Mouse (Mus musculus) urinary bladder, postnatal 14 days (tissue): ENCODE measurements at regions not wholly inside any gene's neighbourhood (a gene's known extent, or its start where the extent isn't known, plus 50 kb on each side); places are given as distances from the start of the nearest gene placed in this dataset.
A peak's percentile ranks its signal among the peaks of the same experiment; 100 is the strongest.

Source experiments
- DNase-seq: peaks from one replicate; pipeline ENCODE4 v3.0.0; 2021; ENCODE audit warnings: low spot score

- no peak for DNase-seq
Observed at GRCm38 (mm10) chr17:64382894-64383293, 51.2 kb upstream of the Pja2 start.

GRCm38 (mm10) chr17:64383600-64383999 lies 51.9 kb upstream of the Pja2 start:
- DNase-seq: no peak

DNA sequence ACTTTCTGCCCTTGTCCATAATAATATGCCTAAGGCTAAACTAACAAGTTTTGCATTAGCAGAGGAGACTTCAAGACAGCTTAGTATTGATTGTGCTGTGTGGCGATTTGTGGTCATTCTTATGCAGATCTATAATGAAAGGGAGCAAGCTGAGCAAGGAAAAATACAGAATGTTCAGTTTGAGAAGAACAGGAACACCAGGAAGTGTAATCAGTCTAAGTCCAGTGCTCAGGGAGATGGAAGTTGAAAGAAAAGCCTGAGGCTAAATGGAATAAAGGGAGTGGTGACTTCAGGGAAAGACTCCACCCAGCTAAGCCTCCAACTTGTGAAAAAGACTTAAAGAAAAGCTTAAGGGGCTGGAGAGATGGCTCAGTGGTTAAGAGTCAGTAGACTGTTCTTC lies 58.6 kb upstream of the Pja2 start:
- DNase-seq: no peak

DNA sequence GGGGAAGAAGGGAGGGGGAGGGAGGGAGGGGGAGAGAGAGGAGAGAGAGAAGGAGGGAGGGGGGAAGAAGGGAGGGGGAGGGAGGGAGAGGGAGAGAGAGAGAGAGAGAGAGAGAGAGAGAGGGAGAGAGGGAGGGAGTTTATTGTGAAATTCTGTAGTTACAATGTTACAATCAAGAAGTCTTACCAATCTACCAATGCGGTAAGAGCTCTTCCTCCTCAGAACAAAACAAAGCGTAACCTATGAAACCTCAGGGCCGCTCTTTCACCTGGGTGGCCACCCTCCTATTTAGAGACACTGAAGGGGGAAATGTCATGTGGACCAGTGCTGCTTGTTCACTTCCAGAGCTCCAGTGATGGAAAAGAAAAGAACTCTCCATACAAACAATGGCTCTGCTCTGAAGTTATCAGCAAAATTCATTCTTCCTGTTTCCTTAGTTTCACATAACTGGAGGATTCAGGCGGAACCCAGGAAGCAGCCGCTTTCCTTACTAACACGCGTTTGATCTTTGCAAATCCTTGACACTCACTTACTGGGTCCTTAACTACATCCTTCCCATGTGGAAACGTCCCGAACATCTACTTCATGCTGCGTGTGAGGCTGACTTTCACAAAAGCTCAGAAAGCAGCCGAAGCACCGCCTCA lies 65.7 kb upstream of the Pja2 start:
- no peak for DNase-seq

DNA sequence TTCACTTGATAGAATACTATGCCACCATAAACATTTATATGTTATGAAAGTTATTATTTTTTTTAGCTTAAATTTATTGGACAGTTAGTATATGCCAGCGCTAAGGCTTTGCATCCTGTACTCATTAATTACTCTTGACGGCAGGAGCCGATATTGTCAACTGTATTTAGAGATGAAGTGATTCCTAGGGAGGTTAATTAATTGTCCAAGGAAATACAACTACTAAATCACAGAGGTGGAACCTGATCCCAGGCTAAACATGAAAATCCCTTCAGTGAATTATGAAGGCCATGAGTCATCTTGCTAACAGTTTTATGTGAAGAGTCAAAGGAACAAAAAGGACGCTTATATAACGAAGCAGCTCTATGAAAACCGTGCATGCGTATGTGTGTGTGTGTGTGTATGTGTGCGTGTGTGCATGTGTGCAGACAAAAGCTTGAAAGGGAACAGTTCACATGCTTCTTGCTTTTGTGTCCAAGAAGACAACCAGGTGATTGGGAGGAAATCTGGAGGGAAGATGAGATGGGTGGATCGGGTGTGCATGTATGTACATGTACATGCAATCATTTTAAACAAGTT lies 66.5 kb upstream of the Pja2 start:
- DNase-seq: no peak

DNA sequence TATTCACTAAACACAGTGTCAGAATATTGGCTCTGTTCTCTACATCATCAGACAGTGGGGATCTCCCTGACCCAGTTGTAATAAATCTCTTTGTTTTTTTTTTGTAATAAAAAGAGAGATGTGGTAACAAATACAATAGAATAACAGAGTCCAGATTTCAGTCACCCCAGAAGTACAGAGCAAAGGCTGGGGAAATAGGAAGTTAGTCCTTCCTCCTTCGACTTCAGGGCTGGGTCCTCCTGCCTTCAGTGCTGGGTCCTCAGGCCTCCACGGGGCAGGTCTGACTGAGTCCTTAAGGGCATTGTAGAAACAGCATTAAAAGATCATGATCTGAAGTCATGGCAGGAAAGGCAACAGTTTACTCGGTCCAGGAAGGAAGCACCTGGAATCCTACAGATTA lies 67.0 kb upstream of the Pja2 start:
- no peak for DNase-seq

GRCm38 (mm10) chr17:64406742-64407254 lies 75.1 kb upstream of the Pja2 start:
- DNase-seq: no peak

GRCm38 (mm10) chr17:64407255-64408011 lies 75.7 kb upstream of the Pja2 start:
- no peak for DNase-seq

GRCm38 (mm10) chr17:64425811-64426210 lies 94.1 kb upstream of the Pja2 start:
- DNase-seq: no peak

- DNase-seq: no peak
Observed at GRCm38 (mm10) chr17:64426536-64426935, 94.8 kb upstream of the Pja2 start.

- no peak for DNase-seq
Observed at GRCm38 (mm10) chr17:64439571-64439970, 107.9 kb upstream of the Pja2 start.

DNA sequence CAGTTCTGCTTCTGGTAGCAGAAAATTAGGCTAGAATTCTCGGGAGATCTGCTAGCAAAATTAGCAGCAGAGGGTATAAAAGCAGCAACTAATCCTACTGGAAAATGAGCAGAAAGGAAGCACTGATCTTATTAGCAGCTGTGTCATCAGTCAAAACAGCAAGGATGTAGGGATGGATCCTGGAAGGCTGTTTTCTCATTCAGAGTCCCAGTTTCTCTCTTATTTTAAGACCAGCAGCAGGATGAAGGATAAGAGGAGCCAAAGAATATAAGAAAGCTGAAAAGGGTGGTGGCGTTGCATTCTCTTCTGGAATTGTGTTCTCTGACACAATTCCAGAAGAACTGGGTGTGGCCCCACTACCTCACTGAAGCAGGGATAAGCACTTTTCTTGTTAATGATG lies 123.0 kb upstream of the Pja2 start:
- no peak for DNase-seq

GRCm38 (mm10) chr17:64466273-64466672 lies 134.3 kb upstream of the Man2a1 start:
- no peak for DNase-seq

GRCm38 (mm10) chr17:64466746-64467145 lies 133.8 kb upstream of the Man2a1 start:
- DNase-seq: no peak

DNA sequence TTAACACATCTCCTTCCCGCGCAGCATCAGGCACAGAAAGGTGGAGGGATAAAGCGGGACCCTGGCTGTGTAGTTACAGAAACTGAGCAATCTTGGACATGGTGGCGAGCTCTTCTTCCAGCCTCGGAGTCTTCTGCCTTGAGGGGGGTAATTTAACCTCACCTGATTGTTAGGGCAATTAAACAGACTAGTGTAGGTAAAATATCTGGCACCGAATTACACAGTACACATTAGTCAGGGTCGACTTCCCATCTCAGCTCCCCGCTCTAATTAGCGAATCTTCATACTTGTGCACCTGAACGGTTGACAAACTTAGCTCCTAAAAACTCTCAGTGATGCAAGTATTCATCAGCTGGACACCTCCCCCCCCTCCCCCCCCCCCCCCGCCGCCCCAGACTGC lies 133.2 kb upstream of the Man2a1 start:
- no peak for DNase-seq

DNA sequence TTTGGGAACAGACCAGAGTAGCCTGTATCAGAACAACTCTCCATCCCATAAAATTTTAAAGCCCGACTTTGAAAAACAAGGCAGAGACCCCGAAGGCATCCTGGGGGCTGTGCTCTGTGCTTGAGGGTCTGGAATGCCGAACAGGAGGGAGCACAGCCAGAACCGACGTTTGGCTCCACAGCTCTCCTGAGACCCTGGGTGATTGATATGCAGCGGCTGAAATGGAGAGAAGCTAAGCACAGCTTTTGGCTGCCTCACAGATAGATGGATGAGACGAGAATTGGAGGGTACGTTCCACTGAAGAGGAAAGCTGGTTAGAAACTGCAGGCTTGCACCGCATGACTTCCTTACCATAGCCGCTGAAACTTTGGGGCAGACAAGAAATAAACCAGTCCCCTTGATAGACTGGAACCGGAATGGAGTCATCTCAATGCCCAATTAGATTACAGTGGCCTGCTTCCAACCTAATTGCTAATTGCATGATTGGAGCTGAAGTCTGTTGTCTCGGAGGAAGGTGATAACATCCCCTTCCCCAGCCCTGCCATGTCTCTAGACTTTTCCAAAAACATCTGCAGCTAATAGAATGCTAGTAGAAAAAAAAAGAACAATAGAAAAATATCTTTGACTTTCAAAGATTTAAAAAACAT lies 130.7 kb upstream of the Man2a1 start:
- DNase-seq: no peak

GRCm38 (mm10) chr17:64480607-64481038 lies 119.9 kb upstream of the Man2a1 start:
- DNase-seq: peak; percentile 42

DNA sequence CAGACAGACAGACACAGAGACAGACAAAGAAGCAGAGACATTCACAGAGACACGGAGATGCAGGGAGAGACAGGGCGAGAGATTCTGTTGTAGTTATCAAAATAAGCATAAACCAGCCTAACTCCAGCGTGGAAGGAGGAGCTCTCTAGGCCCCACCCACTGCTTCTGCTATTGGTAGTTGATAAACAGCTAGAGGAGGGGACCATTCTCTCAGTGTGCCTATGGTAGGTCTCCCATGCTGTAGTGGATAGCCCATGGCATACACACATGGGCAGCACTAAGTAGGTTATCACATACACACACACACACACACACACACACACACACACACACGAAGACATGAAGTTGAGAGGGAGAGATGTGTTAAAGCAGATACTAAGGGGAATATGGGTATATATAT lies 115.7 kb upstream of the Man2a1 start:
- DNase-seq: no peak

GRCm38 (mm10) chr17:64489769-64490335 lies 110.7 kb upstream of the Man2a1 start:
- DNase-seq: no peak

DNA sequence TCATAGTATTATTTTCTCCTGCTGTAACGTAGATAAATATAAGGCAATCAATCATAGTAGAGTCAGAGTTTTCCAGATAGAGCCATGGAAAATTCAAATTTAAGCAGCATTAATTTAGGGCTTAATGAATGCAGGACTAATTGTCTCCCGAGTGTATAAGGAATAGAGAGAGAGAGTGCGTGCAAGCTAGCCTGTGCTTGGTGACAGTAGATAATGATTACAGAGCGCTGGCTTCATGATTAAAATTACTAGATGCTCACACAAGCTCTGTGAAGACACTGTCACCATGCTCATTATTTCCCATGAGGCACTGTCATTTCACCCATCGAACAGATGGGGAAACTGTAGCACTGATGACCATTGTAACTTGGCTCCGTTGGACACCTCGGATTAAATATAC lies 109.9 kb upstream of the Man2a1 start:
- no peak for DNase-seq

GRCm38 (mm10) chr17:64491922-64492353 lies 108.6 kb upstream of the Man2a1 start:
- no peak for DNase-seq

GRCm38 (mm10) chr17:64492614-64493269 lies 107.8 kb upstream of the Man2a1 start:
- peak; percentile 23 for DNase-seq
